Mouse (Mus musculus) testis, adult 2 months (tissue): ENCODE data around the gene Prrc2a.

Experiments used
- CTCF ChIP-seq: fragments of 200-500 bp; IDR thresholded peaks from 2 replicates; pipeline ENCODE4 v1.5.1; 2012; ENCODE audit warnings: low read depth, mild to moderate bottlenecking, inconsistent platforms, low read length, moderate library complexity; ENCODE audit not compliant: control insufficient read depth, insufficient read depth, insufficient replicate concordance
- POLR2A ChIP-seq: fragments of 200-500 bp; IDR thresholded peaks from 2 replicates; pipeline ENCODE4 v1.6.1; 2012; ENCODE audit warnings: low read depth, mild to moderate bottlenecking, inconsistent platforms, low read length, moderate library complexity; ENCODE audit not compliant: control insufficient read depth

GRCm38 (mm10) chr17:35191723-35192122 lies 27.0 kb upstream of the Prrc2a start:
- TF ChIP-seq CTCF (no peak), POLR2A (no peak)
